Mouse (Mus musculus) limb, embryonic 15.5 days (tissue): ENCODE measurements around the gene Fcer1g. TPM values are rescaled to one million over a fixed set of nuclear protein-coding genes. Genes with fewer than 3 reads are reported as not detected.

Experiments used
- ATAC-seq: fragments of 200-750 bp; cut with Nextera tagmentation; 2 replicates; pipeline ENCODE4 v1.8.0; 2017; ENCODE audit warnings: low read depth, moderate TSS enrichment; ENCODE audit not compliant: insufficient number of reproducible peaks, low FRiP score, low TSS enrichment
- H3K27ac ChIP-seq: fragments of 300-500 bp; sonication (generic); 2 replicates; pipeline ENCODE4 v1.5.1; 2015; ENCODE audit warnings: moderate library complexity, mild to moderate bottlenecking, inconsistent platforms
- H3K27me3 ChIP-seq: fragments of 300-500 bp; sonication (generic); 2 replicates; pipeline ENCODE4 v1.6.1; 2015; ENCODE audit warnings: inconsistent platforms
- H3K36me3 ChIP-seq: fragments of 300-500 bp; sonication (generic); 2 replicates; pipeline ENCODE4 v1.6.1; 2015; ENCODE audit warnings: inconsistent platforms
- H3K4me1 ChIP-seq: fragments of 300-500 bp; sonication (generic); 2 replicates; pipeline ENCODE4 v1.6.1; 2015; ENCODE audit warnings: inconsistent platforms
- H3K4me2 ChIP-seq: fragments of 300-500 bp; sonication (generic); 2 replicates; pipeline ENCODE4 v1.6.1; 2015; ENCODE audit warnings: mild to moderate bottlenecking, inconsistent platforms
- H3K4me3 ChIP-seq: fragments of 300-500 bp; sonication (generic); 2 replicates; pipeline ENCODE4 v1.5.1; 2015; ENCODE audit warnings: mild to moderate bottlenecking, inconsistent platforms
- H3K9ac ChIP-seq: fragments of 300-500 bp; sonication (generic); 2 replicates; pipeline ENCODE4 v1.6.1; 2015; ENCODE audit warnings: inconsistent platforms
- H3K9me3 ChIP-seq: fragments of 300-500 bp; sonication (generic); 2 replicates; pipeline ENCODE4 v1.6.1; 2016; ENCODE audit warnings: inconsistent platforms
- WGBS: fragments of 180-500 bp; shearing (Covaris S2); methylation state at CpG from one replicate; pipeline ENCODE4 v1.1.7; 2015; 5-methylcytosine and 5-hydroxymethylcytosine counted together
- polyA plus RNA-seq: library from polyadenylated mRNA; unstranded; fragments of >200 nt; fragmentation: Nextera tagmentation; extraction: Ambion mirVana; gene quantifications from 2 replicates; pipeline ENCODE4 v1.2.1, GENCODE M21; 2015

Gene Fcer1g
- polyA plus RNA-seq, 1 experiment from 2014 or later = 94.7 TPM

DNA sequence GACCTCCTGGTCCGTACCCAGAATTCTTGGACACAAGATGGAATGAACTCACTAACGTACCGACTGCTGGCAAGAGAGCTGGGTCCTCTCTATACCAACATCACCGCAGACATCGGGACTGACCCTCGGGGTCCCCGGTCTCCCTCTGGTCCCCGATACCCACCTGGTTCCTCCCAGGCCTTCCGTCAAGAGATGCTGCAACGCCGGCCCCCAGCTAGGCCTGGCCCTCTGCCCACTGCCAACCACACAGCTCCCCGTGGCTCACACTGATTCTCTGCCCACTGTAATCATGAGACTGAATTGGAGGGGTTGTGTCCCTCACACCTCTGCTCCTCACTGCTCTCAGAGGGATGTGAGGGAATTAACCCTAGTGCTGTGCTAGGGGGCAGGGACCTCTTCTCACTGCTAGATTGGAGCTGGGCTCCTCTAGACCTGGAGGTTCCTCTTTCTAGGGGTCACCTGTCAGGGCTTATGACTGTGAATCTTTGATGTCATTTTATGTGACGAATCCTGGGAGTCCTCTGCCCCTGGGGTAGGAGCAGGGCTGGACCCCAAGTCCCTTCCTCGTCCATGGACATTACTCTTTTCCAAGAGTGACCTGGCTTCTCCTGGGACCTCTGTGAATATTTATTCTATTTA is 42.1 kb upstream of the Fcer1g start:
- Histone ChIP-seq H3K9me3 (no peaks in the 10 kb centered on the region), H3K27ac (no peak overlapping the region), H3K4me3 (no peak overlapping the region), H3K27me3 (no peaks in the 10 kb centered on the region), H3K36me3 (peaks cover 69% of the 10 kb centered on the region), H3K4me2 (no peak overlapping the region), H3K4me1 (peaks cover 18% of the 10 kb centered on the region), H3K9ac (no peak overlapping the region)
- ATAC-seq = no peak
- 84% methylated on average over 14 of the region's 14 CpGs for WGBS

DNA sequence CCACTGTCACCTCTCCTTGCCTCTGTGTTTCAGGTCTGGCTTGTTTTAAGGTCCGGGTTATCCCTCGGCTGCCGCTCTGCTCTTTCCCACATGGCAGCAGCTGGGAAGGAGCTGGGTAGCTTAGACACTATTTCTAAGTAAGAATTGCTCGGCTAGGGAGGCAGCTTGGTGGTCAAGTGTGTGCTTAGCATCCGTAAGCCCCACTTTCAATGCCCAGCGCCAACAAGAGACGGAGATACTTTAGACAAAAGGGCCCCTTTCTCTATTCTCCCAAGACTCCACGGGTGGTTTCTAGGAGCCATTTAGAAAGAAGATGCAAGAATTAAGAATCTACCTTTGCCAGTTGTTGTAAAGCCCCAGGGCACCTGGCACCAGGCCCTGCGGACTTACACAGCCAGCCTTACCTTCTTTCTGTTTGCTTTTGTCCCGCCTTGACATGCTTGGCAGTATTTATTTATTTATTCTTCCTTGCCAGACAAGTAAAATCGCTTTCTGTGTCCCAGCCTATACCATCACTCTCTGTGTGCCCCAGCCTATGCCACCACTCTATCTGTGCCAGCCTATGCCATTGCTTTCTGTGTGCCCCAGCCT is 41.1 kb upstream of the Fcer1g start:
- no peak for ATAC-seq
- Histone ChIP-seq H3K4me3 (no peak overlapping the region), H3K36me3 (peaks cover 69% of the 10 kb centered on the region), H3K9me3 (no peaks in the 10 kb centered on the region), H3K4me1 (peaks cover 24% of the 10 kb centered on the region), H3K27me3 (no peaks in the 10 kb centered on the region), H3K4me2 (no peak overlapping the region), H3K9ac (no peak overlapping the region), H3K27ac (no peak overlapping the region)
- WGBS = 83% methylated on average over 11 of the region's 11 CpGs

GRCm38 (mm10) chr1:171274171-171274570 is 40.0 kb upstream of the Fcer1g start:
- WGBS = 92% methylated on average over 12 of the region's 12 CpGs
- peaks cover 69% of the 10 kb centered on the region for H3K36me3 ChIP-seq

DNA sequence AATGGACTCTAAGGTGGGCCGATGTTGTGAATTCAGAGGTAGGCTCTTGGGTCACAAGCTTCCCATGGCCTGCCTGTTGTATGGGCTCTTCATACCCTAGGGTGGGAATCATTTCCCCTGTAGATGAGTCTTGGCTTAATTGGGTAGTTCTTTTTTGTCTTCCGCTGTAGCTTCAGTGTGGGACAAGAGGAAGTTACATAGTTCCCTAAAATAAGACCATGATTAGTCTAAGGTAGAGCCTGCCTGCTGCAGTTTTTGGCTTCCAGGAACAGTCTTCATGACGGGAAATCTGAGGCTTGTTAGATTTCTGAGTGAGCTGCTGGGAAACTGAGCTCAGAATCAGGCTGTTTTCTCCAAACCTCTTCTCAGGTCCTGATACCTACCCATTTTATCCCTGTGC is 37.9 kb upstream of the Fcer1g start:
- Histone ChIP-seq H3K9ac (no peak overlapping the region), H3K27me3 (no peaks in the 10 kb centered on the region), H3K4me1 (peaks cover 17% of the 10 kb centered on the region), H3K9me3 (no peaks in the 10 kb centered on the region), H3K4me2 (0 out of 2 replicates have a peak overlapping the region, but pooled peaks have one; percentile 5), H3K4me3 (no peak overlapping the region), H3K36me3 (peaks cover 51% of the 10 kb centered on the region), H3K27ac (no peak overlapping the region)
- no peak for ATAC-seq
- WGBS = 86% methylated on average over 3 of the region's 3 CpGs

More at GRCm38 (mm10) chr1:171274171-171274570, 40.0 kb upstream of the Fcer1g start:
- Histone ChIP-seq H3K4me2 (no peak overlapping the region), H3K27ac (no peak overlapping the region), H3K27me3 (no peaks in the 10 kb centered on the region), H3K9ac (no peak overlapping the region), H3K9me3 (no peaks in the 10 kb centered on the region), H3K4me3 (no peak overlapping the region), H3K4me1 (peaks cover 17% of the 10 kb centered on the region)
- ATAC-seq = no peak

DNA sequence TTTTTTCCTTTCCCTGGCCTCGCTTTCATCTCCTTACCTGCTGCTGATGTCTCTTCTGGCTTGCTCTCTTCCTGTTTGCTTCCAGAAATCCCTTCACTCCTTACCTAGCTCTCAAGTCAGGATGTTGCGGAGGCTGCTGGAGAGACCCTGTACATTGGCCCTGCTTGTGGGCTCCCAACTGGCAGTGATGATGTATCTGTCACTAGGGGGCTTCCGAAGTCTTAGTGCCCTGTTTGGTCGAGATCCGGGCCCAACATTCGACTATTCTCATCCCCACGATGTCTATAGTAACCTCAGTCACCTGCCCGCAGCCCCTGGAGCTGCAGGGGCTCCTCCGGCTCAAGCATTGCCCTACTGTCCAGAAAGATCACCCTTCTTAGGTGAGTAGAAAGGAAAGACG is 37.5 kb upstream of the Fcer1g start:
- ATAC-seq = no peak
- H3K4me2 ChIP-seq = 0 out of 2 replicates have a peak overlapping the region, but pooled peaks have one; percentile 5

GRCm38 (mm10) chr1:171271196-171271595 is 37.0 kb upstream of the Fcer1g start:
- WGBS = 35% methylated on average over 9 of the region's 9 CpGs
- H3K27me3 ChIP-seq = no peaks in the 10 kb centered on the region
- peaks cover 17% of the 10 kb centered on the region for H3K4me1 ChIP-seq
- H3K36me3 ChIP-seq = peaks cover 42% of the 10 kb centered on the region
- peak overlapping the region; percentile 80 for H3K4me3 ChIP-seq
- H3K27ac ChIP-seq = no peak overlapping the region
- H3K4me2 ChIP-seq = peak overlapping the region; percentile 92
- no peak for ATAC-seq
- H3K9ac ChIP-seq = 0 out of 2 replicates have a peak overlapping the region, but pooled peaks have one; percentile 74
- H3K9me3 ChIP-seq = no peaks in the 10 kb centered on the region

More for the DNA sequence above, 37.5 kb upstream of the Fcer1g start:
- no peak overlapping the region for H3K9ac ChIP-seq
- H3K36me3 ChIP-seq = peaks cover 47% of the 10 kb centered on the region
- H3K4me1 ChIP-seq = peaks cover 17% of the 10 kb centered on the region
- H3K27me3 ChIP-seq = no peaks in the 10 kb centered on the region
- H3K4me3 ChIP-seq = 0 out of 2 replicates have a peak overlapping the region, but pooled peaks have one; percentile 80
- no peaks in the 10 kb centered on the region for H3K9me3 ChIP-seq
- 68% methylated on average over 10 of the region's 10 CpGs for WGBS
- H3K27ac ChIP-seq = no peak overlapping the region

- peak overlapping the region; percentile 74 for H3K9ac ChIP-seq
- peak overlapping the region; percentile 92 for H3K4me2 ChIP-seq
- H3K9me3 ChIP-seq = no peaks in the 10 kb centered on the region
- peak overlapping the region; percentile 74 for H3K27ac ChIP-seq
- ATAC-seq = peak; percentile 59
- WGBS = 0% methylated on average over 19 of the region's 19 CpGs
- H3K36me3 ChIP-seq = peaks cover 36% of the 10 kb centered on the region
- H3K27me3 ChIP-seq = no peaks in the 10 kb centered on the region
- H3K4me1 ChIP-seq = peaks cover 17% of the 10 kb centered on the region
- peak overlapping the region; percentile 80 for H3K4me3 ChIP-seq
Measured at GRCm38 (mm10) chr1:171270573-171270900, 36.4 kb upstream of the Fcer1g start.

- 3% methylated on average over 36 of the region's 36 CpGs for WGBS
- ATAC-seq = peak; percentile 93
- Histone ChIP-seq H3K4me2 (peak within 1 kb of the TSS; percentile 92), H3K4me1 (peaks cover 17% of the 10 kb centered on the region), H3K9ac (peak within 1 kb of the TSS; percentile 74), H3K27ac (peak within 1 kb of the TSS; percentile 74), H3K27me3 (no peaks in the 10 kb centered on the region), H3K4me3 (peak within 1 kb of the TSS; percentile 80), H3K9me3 (no peaks in the 10 kb centered on the region), H3K36me3 (peaks cover 30% of the 10 kb centered on the region)
Measured at GRCm38 (mm10) chr1:171269848-171270572, 35.8 kb upstream of the Fcer1g start, which contains the start of gene B4galt3. Gene B4galt3, plus strand, starts transcription at chr1:171270328.

DNA sequence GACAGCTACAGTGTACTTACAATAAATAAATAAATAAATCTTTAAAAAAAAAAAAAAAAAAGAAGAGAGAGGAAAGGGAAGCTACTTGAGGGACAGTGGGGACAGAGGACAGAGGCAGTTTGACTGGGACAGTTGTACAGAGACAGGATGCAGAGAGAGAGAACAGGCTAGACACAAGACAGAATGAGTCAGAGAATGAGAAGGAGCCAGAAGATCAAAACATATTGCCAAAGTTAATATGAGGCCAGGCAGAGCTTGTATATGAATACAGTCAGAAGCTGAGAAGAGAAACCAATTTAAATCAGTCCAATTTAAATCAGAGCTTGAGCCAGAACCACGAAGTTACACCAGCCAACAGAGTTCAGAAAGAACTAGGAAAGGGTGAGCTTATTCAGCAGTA is 34.2 kb upstream of the Fcer1g start:
- ATAC-seq = no peak
- Histone ChIP-seq H3K27me3 (no peaks in the 10 kb centered on the region), H3K27ac (no peak overlapping the region), H3K9me3 (no peaks in the 10 kb centered on the region), H3K4me2 (no peak overlapping the region), H3K4me1 (peaks cover 23% of the 10 kb centered on the region), H3K36me3 (peaks cover 14% of the 10 kb centered on the region), H3K9ac (no peak overlapping the region), H3K4me3 (no peak overlapping the region)
- 61% methylated on average over 1 of the region's 1 CpGs for WGBS

- no peak for ATAC-seq
- no peak overlapping the region for H3K9ac ChIP-seq
- H3K4me2 ChIP-seq = no peak overlapping the region
- H3K9me3 ChIP-seq = no peaks in the 10 kb centered on the region
- peaks cover 25% of the 10 kb centered on the region for H3K4me1 ChIP-seq
- no peak overlapping the region for H3K4me3 ChIP-seq
- 54% methylated on average over 4 of the region's 4 CpGs for WGBS
- H3K36me3 ChIP-seq = no peaks in the 10 kb centered on the region
- no peak overlapping the region for H3K27ac ChIP-seq
- no peaks in the 10 kb centered on the region for H3K27me3 ChIP-seq
Measured at GRCm38 (mm10) chr1:171265971-171266744, 32.0 kb upstream of the Fcer1g start.

DNA sequence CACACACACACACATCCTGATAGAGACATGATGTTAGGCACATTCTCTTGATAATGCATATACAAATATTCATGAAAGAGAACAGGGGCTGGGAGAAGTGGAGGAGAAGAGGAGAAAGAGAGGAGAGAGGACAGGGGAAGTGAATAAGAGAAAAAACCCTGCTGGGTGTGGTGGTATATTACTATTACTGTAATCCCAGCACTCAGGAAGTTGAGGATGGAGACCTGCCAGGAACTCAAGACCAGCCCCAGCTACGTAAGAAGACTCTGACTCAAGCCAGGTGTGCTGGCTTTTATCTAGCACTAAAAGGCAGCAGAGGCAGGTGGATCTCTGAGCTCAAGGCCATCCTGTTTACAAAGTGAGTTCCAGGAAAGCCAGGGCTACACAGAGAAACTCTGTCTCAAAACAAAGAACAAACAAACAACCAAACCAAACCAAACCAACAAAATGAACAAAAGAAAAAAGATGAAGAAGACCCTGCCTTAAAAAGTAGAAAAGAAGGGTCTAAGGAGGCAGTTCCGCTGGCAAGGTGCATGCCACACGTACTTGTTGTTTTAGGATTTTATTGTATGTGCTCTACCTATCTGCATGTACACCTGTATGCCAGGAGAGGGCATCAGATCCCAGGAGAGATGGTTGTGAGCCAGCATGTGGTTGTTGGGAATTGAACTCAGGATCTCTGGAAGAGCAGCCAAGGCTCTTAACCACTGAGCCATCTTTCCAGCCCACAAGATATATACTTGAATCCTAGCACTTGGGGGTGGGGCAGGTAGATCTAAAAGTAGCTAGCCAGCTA is 29.7 kb upstream of the Fcer1g start:
- Histone ChIP-seq H3K4me1 (peaks cover 19% of the 10 kb centered on the region), H3K9ac (no peak overlapping the region), H3K27me3 (no peaks in the 10 kb centered on the region), H3K27ac (peak overlapping the region; percentile 91), H3K4me2 (0 out of 2 replicates have a peak overlapping the region, but pooled peaks have one; percentile 47), H3K36me3 (peaks cover 11% of the 10 kb centered on the region), H3K4me3 (no peak overlapping the region), H3K9me3 (no peaks in the 10 kb centered on the region)
- no peak for ATAC-seq
- 65% methylated on average over 3 of the region's 3 CpGs for whole genome bisulfite sequencing
